In genomic region chr10:42862806-42863205, GRCm38 (mm10) we compare ENCODE assay signal across 9 mouse cellular contexts. TPM values are rescaled to one million over a fixed set of nuclear protein-coding genes. Genes with fewer than 3 reads are reported as not detected.
A peak's percentile ranks its signal among the peaks of the same experiment; 100 is the strongest.
DNase-seq lines count a peak whose midpoint lies in the region; ATAC-seq lines count a peak whose summit lies in the region.
"Had no signal": no experiment of that assay in that cellular context is flagged by ENCODE, and none has a peak within 500 bp of the region (broad histone marks: within the 10 kb centered on the region; RNA-seq: fewer than 3 reads in every experiment).

No protein-coding gene starts in this region.

- H3K9ac ChIP-seq in hindbrain, embryonic 15.5 days = 0 out of 2 replicates have a peak overlapping the region, but pooled peaks have one; percentile 4
- no peak overlapping the region for H3K9ac ChIP-seq in neural tube, embryonic 13.5 days
- H3K9ac ChIP-seq in hindbrain, embryonic 16.5 days (ENCODE audit: low read depth, low read length) = no peak overlapping the region
- H3K9ac ChIP-seq: liver, embryonic 14.5 days had no signal

- H3K4me2 ChIP-seq in hindbrain, embryonic 15.5 days = peak overlapping the region; percentile 60
- H3K4me2 ChIP-seq in neural tube, embryonic 13.5 days = peak overlapping the region; percentile 57; the same call in 1 of the 2 replicates
- H3K4me2 ChIP-seq in hindbrain, embryonic 16.5 days (ENCODE audit: low read length) = peak overlapping the region; percentile 68; the same call in 1 of the 2 replicates

- no peak overlapping the region for H3K4me3 ChIP-seq in hindbrain, embryonic 15.5 days
- no peak overlapping the region for H3K4me3 ChIP-seq in hindbrain, embryonic 10.5 days
- H3K4me3 ChIP-seq in neural tube, embryonic 13.5 days = no peak overlapping the region
- H3K4me3 ChIP-seq in hindbrain, embryonic 16.5 days (ENCODE audit: low read length) = no peak overlapping the region

- no peak overlapping the region for H3K27ac ChIP-seq in hindbrain, embryonic 15.5 days (replicated peaks)
- no peak overlapping the region for H3K27ac ChIP-seq in hindbrain, embryonic 10.5 days
- no peak overlapping the region for H3K27ac ChIP-seq in neural tube, embryonic 13.5 days (replicated peaks)
- no peak overlapping the region for H3K27ac ChIP-seq in hindbrain, embryonic 16.5 days (ENCODE audit: low read depth, low read length)
- H3K27ac ChIP-seq: liver, embryonic 14.5 days had no signal

- H3K27me3 ChIP-seq in hindbrain, embryonic 15.5 days = no peaks in the 10 kb centered on the region
- peaks cover 13% of the 10 kb centered on the region for H3K27me3 ChIP-seq in hindbrain, embryonic 10.5 days (ENCODE audit: insufficient read depth, poor library complexity, severe bottlenecking)
- peaks cover 18% of the 10 kb centered on the region for H3K27me3 ChIP-seq in neural tube, embryonic 13.5 days
- H3K27me3 ChIP-seq in hindbrain, embryonic 16.5 days (replicated peaks; ENCODE audit: control insufficient read depth, insufficient read depth, low read length) = no peaks in the 10 kb centered on the region
- no peaks in the 10 kb centered on the region for H3K27me3 ChIP-seq in splenic B cell, adult 2 months (ENCODE audit: control insufficient read depth, insufficient read depth, low read length, poor library complexity, severe bottlenecking)

- no peak for DNase-seq in hindbrain, embryonic 10.5 days (ENCODE audit: low spot score)
- no peak for DNase-seq in neural tube, embryonic 10.5 days (ENCODE audit: extremely low spot score, low spot score)
- DNase-seq in splenic B cell, adult 2 months (ENCODE audit: low read depth, low spot score) = peak; percentile 17
- no peak for DNase-seq in spleen, postnatal 4 days (ENCODE audit: low spot score in 2 of 2)
- no peak for DNase-seq in gastrocnemius, postnatal 4 days (ENCODE audit: low spot score in 2 of 2)

- H3K36me3 ChIP-seq in hindbrain, embryonic 15.5 days = no peaks in the 10 kb centered on the region
- H3K36me3 ChIP-seq in hindbrain, embryonic 10.5 days = no peaks in the 10 kb centered on the region
- no peaks in the 10 kb centered on the region for H3K36me3 ChIP-seq in neural tube, embryonic 13.5 days
- no peaks in the 10 kb centered on the region for H3K36me3 ChIP-seq in hindbrain, embryonic 16.5 days (ENCODE audit: control insufficient read depth, insufficient read depth, low read length)
- no peaks in the 10 kb centered on the region for H3K36me3 ChIP-seq in splenic B cell, adult 2 months (ENCODE audit: control insufficient read depth, insufficient read depth, low read length, poor library complexity, severe bottlenecking)

- H3K4me1 ChIP-seq in hindbrain, embryonic 15.5 days (replicated peaks) = peaks cover 47% of the 10 kb centered on the region
- H3K4me1 ChIP-seq in hindbrain, embryonic 10.5 days (replicated peaks) = peaks cover 36% of the 10 kb centered on the region
- H3K4me1 ChIP-seq in neural tube, embryonic 13.5 days (replicated peaks) = peaks cover 51% of the 10 kb centered on the region
- peaks cover 22% of the 10 kb centered on the region for H3K4me1 ChIP-seq in hindbrain, embryonic 16.5 days (ENCODE audit: control insufficient read depth, insufficient read depth, low read depth, low read length)

- H3K9me3 ChIP-seq in hindbrain, embryonic 15.5 days = no peaks in the 10 kb centered on the region
- no peaks in the 10 kb centered on the region for H3K9me3 ChIP-seq in hindbrain, embryonic 10.5 days
- no peaks in the 10 kb centered on the region for H3K9me3 ChIP-seq in neural tube, embryonic 13.5 days
- H3K9me3 ChIP-seq in hindbrain, embryonic 16.5 days (ENCODE audit: control insufficient read depth, low read length) = no peaks in the 10 kb centered on the region

- ATAC-seq in hindbrain, embryonic 15.5 days (ENCODE audit: low FRiP score, low read depth) = no peak
- no peak for ATAC-seq in neural tube, embryonic 13.5 days (ENCODE audit: low read depth)
- no peak for ATAC-seq in hindbrain, embryonic 16.5 days

- WGBS in hindbrain, embryonic 15.5 days = 79% methylated on average over 4 of the region's 4 CpGs
- WGBS in hindbrain, embryonic 10.5 days = 84% methylated on average over 4 of the region's 4 CpGs
- WGBS in neural tube, embryonic 13.5 days = 81% methylated on average over 4 of the region's 4 CpGs
- WGBS in hindbrain, embryonic 16.5 days = 83% methylated on average over 4 of the region's 4 CpGs

RNA-seq across cellular contexts. Expression of gene Scml4, which starts 2.6 kb away (rescaled TPM):
- 10.6 and 13.2 TPM in 2 replicates for polyA plus RNA-seq in hindbrain, embryonic 15.5 days (2015; fragmentation: Nextera tagmentation; extraction: Ambion mirVana)
- polyA plus RNA-seq in hindbrain, embryonic 10.5 days (2016; fragmentation: Nextera tagmentation; extraction: Ambion mirVana) = 0.86 and 1.8 TPM in 2 replicates
- polyA plus RNA-seq in neural tube, embryonic 13.5 days (2015; fragmentation: Nextera tagmentation; extraction: Ambion mirVana) = 4.8 and 4.9 TPM in 2 replicates
- polyA plus RNA-seq in hindbrain, embryonic 16.5 days (2015; fragmentation: Nextera tagmentation; extraction: Ambion mirVana) = 9.1 and 11.6 TPM in 2 replicates
- 1 to 10 TPM; 2.4 to 2.9 TPM for total RNA-seq in gastrocnemius, postnatal 4 days (2021)
